Mouse (Mus musculus): ENCODE data around the gene Gm5127. TPM values are rescaled to one million over a fixed set of nuclear protein-coding genes. Genes with fewer than 3 reads are reported as not detected.

The Gm5127 gene
- polyA plus RNA-seq, 1 experiment from 2014 or later: 2.9 TPM

DNA sequence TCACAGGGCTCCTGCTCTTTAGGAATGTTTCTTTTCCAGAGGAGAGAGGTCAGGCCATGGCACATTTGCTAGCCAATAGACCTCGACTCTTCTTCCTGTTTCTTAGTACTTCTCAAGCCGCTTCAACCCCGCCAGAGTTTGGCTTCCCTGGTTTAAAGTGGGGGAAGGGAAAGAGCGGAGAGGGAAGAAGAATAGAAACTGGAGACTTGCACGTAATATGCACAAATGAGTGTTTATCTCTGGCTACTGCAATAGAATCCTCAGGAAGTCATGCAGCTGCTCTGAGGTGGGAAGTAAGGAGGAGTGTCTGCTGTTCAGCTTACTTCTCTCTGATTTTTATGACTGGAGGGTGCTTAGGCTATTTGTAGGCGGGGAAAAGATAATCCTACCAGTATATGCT, 20.4 kb downstream of the Gm5127 start, which contains the start of gene Cysltr1:
Gene Cysltr1 (minus strand): TSS at position 294 of the 400 bp plus-strand sequence.
- no peak within 1 kb of the TSS for H3K9ac ChIP-seq (ENCODE audit: low read length)
- DNase-seq (ENCODE audit: low spot score, missing footprints): no peak
- H3K4me3 ChIP-seq (ENCODE audit: low read depth, low read length): no peak within 1 kb of the TSS
- no peaks in the 10 kb centered on the region for H3K27me3 ChIP-seq (ENCODE audit: control insufficient read depth, insufficient read depth, low read length)
- H3K4me2 ChIP-seq: no peak within 1 kb of the TSS; the same call in 1 of the 2 replicates
- no peaks in the 10 kb centered on the region for H3K4me1 ChIP-seq (ENCODE audit: control insufficient read depth, insufficient read depth, low read length)
- no peak within 1 kb of the TSS for H3K27ac ChIP-seq (ENCODE audit: low read depth, low read length)
- ATAC-seq (ENCODE audit: low FRiP score): no peak
- WGBS: 24% methylated on average over 6 of the region's 6 CpGs
- no peaks in the 10 kb centered on the region for H3K36me3 ChIP-seq (ENCODE audit: control insufficient read depth, insufficient read depth, low read length)
- no peaks in the 10 kb centered on the region for H3K9me3 ChIP-seq (ENCODE audit: control insufficient read depth, low read length)

DNA sequence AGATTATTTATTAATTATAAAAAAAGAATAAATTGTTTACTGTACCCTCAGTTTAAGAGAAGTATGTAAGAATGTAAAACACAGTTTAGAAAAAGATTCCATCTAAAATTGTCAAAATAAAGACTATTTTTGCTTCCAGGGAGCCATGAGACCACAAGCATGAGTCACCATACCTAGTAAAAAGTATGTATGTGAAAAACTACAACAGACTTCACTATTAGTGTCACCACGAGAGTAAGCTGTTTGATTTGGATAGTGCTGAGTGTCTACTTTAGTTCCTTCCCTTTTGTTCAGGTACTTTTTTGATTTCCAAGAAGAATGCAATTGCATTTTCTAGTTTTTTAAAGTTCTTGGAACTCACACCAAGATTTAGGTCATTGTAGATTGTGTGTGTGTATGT, 39.5 kb downstream of the Gm5127 start:
- H3K27ac ChIP-seq (ENCODE audit: low read depth, low read length): no peak overlapping the region
- no peaks in the 10 kb centered on the region for H3K36me3 ChIP-seq (ENCODE audit: control insufficient read depth, insufficient read depth, low read length)
- WGBS: 79% methylated on average over 1 of the region's 1 CpGs
- no peak overlapping the region for H3K4me3 ChIP-seq (ENCODE audit: low read depth, low read length)
- no peak overlapping the region for H3K4me2 ChIP-seq
- ATAC-seq (ENCODE audit: low FRiP score) (no peak), DNase-seq (ENCODE audit: low spot score, missing footprints) (no peak)
- H3K9ac ChIP-seq (ENCODE audit: low read length): no peak overlapping the region
- H3K9me3 ChIP-seq (ENCODE audit: control insufficient read depth, low read length): no peaks in the 10 kb centered on the region
- no peaks in the 10 kb centered on the region for H3K27me3 ChIP-seq (ENCODE audit: control insufficient read depth, insufficient read depth, low read length)
- H3K4me1 ChIP-seq (ENCODE audit: control insufficient read depth, insufficient read depth, low read length): no peaks in the 10 kb centered on the region

DNA sequence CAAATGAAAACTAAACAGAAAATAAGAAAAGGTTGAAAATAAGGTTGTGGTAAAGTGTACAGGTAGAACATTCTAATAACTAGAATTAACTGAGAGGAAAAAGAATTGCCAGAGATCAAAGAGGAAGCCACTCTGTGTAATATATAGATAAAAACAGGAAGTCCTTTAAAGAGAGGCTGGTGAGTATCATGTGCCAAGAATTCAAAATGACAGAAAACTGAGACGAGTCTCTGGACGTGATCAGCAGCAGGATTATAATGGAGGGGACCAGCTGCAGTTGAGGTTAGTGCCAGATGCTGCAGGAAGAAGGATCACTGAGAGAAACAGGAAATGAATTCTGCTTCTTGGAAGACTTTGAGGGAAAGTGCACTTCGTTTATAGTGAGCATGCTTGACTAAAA, 40.7 kb downstream of the Gm5127 start:
- no peak for ATAC-seq (ENCODE audit: low FRiP score)
- Histone ChIP-seq H3K4me3 (ENCODE audit: low read depth, low read length) (no peak overlapping the region), H3K4me2 (no peak overlapping the region), H3K9me3 (ENCODE audit: control insufficient read depth, low read length) (no peaks in the 10 kb centered on the region), H3K4me1 (ENCODE audit: control insufficient read depth, insufficient read depth, low read length) (no peaks in the 10 kb centered on the region), H3K27me3 (ENCODE audit: control insufficient read depth, insufficient read depth, low read length) (no peaks in the 10 kb centered on the region), H3K36me3 (ENCODE audit: control insufficient read depth, insufficient read depth, low read length) (no peaks in the 10 kb centered on the region), H3K9ac (ENCODE audit: low read length) (no peak overlapping the region), H3K27ac (ENCODE audit: low read depth, low read length) (no peak overlapping the region)
- DNase-seq (ENCODE audit: low spot score, missing footprints): no peak
- 68% methylated on average over 3 of the region's 3 CpGs for WGBS

DNA sequence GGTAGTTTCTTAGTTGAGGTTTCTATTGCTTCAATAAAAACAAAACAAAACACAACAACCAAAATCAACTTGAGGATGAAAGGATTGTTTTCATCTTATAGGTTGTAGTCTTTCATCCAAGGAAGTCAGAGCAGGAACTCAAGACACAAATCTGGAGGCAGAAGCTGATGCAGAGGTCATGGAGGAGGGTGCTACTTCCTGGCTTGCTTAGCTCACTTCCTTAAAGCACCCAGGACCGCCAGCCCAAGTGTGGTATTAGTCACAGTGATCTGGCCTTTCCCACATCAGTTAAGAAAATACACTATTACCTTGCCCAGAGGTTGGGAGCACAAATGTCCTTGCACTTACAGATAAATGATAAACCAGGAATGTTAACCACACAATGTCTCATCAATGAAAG, 45.5 kb downstream of the Gm5127 start:
- Histone ChIP-seq H3K27ac (ENCODE audit: low read depth, low read length) (no peak overlapping the region), H3K9me3 (ENCODE audit: control insufficient read depth, low read length) (no peaks in the 10 kb centered on the region), H3K4me1 (ENCODE audit: control insufficient read depth, insufficient read depth, low read length) (no peaks in the 10 kb centered on the region), H3K9ac (ENCODE audit: low read length) (no peak overlapping the region), H3K27me3 (ENCODE audit: control insufficient read depth, insufficient read depth, low read length) (no peaks in the 10 kb centered on the region), H3K4me3 (ENCODE audit: low read depth, low read length) (no peak overlapping the region), H3K4me2 (no peak overlapping the region), H3K36me3 (ENCODE audit: control insufficient read depth, insufficient read depth, low read length) (no peaks in the 10 kb centered on the region)
- ATAC-seq (ENCODE audit: low FRiP score) (no peak), DNase-seq (ENCODE audit: low spot score, missing footprints) (no peak)
- 80% methylated on average over 1 of the region's 1 CpGs for WGBS

DNA sequence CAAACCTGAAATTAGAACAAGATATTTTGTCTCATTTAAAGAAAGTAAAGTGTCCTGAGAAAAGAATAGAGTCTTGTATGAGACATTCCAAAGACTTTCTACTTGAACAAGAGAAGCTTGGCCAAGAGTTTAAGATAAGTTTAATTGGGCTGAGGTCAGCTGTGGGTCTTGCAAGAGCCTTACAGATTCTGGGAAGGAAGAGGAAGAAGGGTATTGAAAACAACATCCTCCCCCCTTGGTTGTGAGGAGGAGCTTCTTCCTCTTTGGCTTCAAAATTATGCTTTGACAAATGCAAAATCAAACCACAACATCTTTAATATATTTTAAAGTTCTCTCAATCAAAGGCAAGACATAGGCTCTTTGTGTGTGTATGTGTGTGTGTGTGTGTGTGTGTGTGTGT, 50.6 kb downstream of the Gm5127 start:
- H3K9ac ChIP-seq (ENCODE audit: low read length): no peak overlapping the region
- no peak for ATAC-seq (ENCODE audit: low FRiP score)
- H3K36me3 ChIP-seq (ENCODE audit: control insufficient read depth, insufficient read depth, low read length): no peaks in the 10 kb centered on the region
- no peak for DNase-seq (ENCODE audit: low spot score, missing footprints)
- H3K9me3 ChIP-seq (ENCODE audit: control insufficient read depth, low read length): no peaks in the 10 kb centered on the region
- H3K27me3 ChIP-seq (ENCODE audit: control insufficient read depth, insufficient read depth, low read length): no peaks in the 10 kb centered on the region
- no peak overlapping the region for H3K27ac ChIP-seq (ENCODE audit: low read depth, low read length)
- no peak overlapping the region for H3K4me2 ChIP-seq
- H3K4me3 ChIP-seq (ENCODE audit: low read depth, low read length): no peak overlapping the region
- no peaks in the 10 kb centered on the region for H3K4me1 ChIP-seq (ENCODE audit: control insufficient read depth, insufficient read depth, low read length)

DNA sequence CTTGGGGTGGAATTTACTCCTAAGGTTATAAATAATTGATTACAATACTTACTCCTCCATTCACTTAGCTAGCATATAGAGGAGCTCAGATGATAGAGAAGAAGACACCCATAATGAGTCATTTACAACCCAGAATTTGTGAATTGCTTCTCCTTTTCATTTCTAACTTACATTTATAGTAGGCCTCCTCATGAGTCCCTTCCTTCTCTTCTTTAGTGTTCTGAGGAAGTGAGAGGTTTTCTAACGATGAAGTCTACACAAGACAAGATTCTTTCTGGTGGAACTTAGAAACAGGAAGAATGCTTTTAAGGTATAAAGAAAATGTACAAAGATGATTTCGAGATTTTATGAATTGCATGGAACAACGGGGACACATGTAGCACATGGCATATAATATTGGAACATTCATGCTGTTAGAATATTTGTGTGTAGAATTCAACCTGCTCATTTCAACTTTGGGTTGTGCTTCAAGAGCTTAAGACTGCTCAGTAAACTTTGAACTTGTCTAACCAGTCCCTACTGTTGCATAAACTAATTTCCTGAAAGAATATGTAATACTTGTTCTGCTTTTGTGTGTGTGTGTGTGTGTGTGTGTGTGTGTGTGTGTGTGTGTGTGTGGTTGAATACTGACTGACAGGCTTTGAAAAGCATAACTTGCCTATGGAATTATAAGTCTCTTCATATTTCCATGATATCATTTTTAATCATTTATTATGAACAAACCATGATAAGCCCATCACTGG, 52.0 kb downstream of the Gm5127 start:
- no peaks in the 10 kb centered on the region for H3K27me3 ChIP-seq (ENCODE audit: control insufficient read depth, insufficient read depth, low read length)
- no peak overlapping the region for H3K4me2 ChIP-seq
- H3K27ac ChIP-seq (ENCODE audit: low read depth, low read length): no peak overlapping the region
- 83% methylated on average over 3 of the region's 3 CpGs for WGBS
- no peak overlapping the region for H3K9ac ChIP-seq (ENCODE audit: low read length)
- H3K9me3 ChIP-seq (ENCODE audit: control insufficient read depth, low read length): no peaks in the 10 kb centered on the region
- no peak for ATAC-seq (ENCODE audit: low FRiP score)
- no peak for DNase-seq (ENCODE audit: low spot score, missing footprints)
- no peaks in the 10 kb centered on the region for H3K36me3 ChIP-seq (ENCODE audit: control insufficient read depth, insufficient read depth, low read length)
- H3K4me1 ChIP-seq (ENCODE audit: control insufficient read depth, insufficient read depth, low read length): no peaks in the 10 kb centered on the region
- no peak overlapping the region for H3K4me3 ChIP-seq (ENCODE audit: low read depth, low read length)

DNA sequence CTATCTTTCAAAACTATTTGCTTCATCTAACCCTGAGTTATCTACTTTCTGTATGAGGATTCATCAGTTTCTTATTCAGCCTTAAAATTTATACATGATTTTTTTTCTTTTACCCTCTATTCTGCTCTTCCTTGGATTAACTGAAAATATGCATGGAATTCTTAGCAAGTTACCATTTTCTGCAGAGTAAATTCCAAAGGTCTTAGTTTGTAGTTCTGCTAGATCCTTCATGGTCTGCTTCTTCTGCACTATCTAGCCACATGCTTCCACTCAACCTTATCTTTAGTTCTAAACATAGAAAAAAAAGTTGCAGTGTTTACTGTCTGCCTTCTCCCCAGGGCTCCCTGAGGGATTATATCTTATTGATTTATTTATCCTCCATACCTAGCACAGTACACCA, 79.1 kb downstream of the Gm5127 start:
- H3K4me3 ChIP-seq (ENCODE audit: low read depth, low read length): no peak overlapping the region
- DNase-seq (ENCODE audit: low spot score, missing footprints) (no peak), ATAC-seq (ENCODE audit: low FRiP score) (no peak)
- H3K4me1 ChIP-seq (ENCODE audit: control insufficient read depth, insufficient read depth, low read length): no peaks in the 10 kb centered on the region
- H3K36me3 ChIP-seq (ENCODE audit: control insufficient read depth, insufficient read depth, low read length): no peaks in the 10 kb centered on the region
- H3K27ac ChIP-seq (ENCODE audit: low read depth, low read length): no peak overlapping the region
- no peak overlapping the region for H3K9ac ChIP-seq (ENCODE audit: low read length)
- H3K9me3 ChIP-seq (ENCODE audit: control insufficient read depth, low read length): no peaks in the 10 kb centered on the region
- H3K27me3 ChIP-seq (ENCODE audit: control insufficient read depth, insufficient read depth, low read length): no peaks in the 10 kb centered on the region
- H3K4me2 ChIP-seq: no peak overlapping the region

DNA sequence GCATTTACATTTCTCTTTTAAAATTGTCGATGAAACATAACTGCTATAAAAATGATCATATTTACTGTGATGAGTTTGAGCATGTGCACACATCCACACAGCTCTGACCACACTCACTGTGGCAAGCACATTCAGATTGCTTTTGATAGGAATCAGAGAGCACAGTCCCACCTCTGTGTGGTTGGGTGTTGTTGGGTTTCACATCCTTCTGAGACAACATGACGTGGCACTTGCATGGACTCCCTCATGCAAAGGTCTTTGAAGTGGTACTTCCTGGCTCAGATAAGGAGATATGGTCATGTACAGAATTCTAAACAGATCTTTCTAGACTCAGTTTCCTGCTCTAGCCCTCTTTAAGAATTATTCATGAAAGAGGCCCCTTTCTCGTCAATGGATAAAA, 121.6 kb downstream of the Gm5127 start:
- DNase-seq (ENCODE audit: low spot score, missing footprints): no peak
- no peak for ATAC-seq (ENCODE audit: low FRiP score)
- H3K4me1 ChIP-seq (ENCODE audit: control insufficient read depth, insufficient read depth, low read length): no peaks in the 10 kb centered on the region

DNA sequence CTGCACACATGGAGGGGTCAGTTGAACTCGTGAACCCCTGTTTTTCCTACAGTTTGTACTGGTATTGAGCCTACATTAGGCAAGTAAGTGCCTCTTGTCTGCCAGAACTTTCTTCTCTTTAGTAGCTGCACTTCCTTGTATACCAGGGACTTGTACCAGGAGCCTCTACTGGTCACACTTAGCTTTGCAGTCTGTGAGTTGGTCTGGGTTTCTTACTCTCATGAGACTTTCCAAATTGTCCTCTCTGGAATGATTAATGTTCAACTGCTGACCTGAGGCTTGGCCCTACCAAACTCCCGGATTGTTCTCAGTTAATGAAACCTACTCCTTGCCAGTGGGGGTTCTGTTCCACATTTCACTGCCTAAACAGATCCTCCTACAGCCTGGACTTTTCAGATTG, 134.2 kb downstream of the Gm5127 start:
- Histone ChIP-seq H3K9me3 (ENCODE audit: control insufficient read depth, low read length) (no peaks in the 10 kb centered on the region), H3K27ac (ENCODE audit: low read depth, low read length) (no peak overlapping the region), H3K4me3 (ENCODE audit: low read depth, low read length) (no peak overlapping the region), H3K27me3 (ENCODE audit: control insufficient read depth, insufficient read depth, low read length) (no peaks in the 10 kb centered on the region), H3K9ac (ENCODE audit: low read length) (no peak overlapping the region), H3K4me2 (no peak overlapping the region), H3K36me3 (ENCODE audit: control insufficient read depth, insufficient read depth, low read length) (no peaks in the 10 kb centered on the region), H3K4me1 (ENCODE audit: control insufficient read depth, insufficient read depth, low read length) (no peaks in the 10 kb centered on the region)
- DNase-seq (ENCODE audit: low spot score, missing footprints) (no peak), ATAC-seq (ENCODE audit: low FRiP score) (no peak)
- 40% methylated on average over 2 of the region's 2 CpGs for WGBS

More for the DNA sequence above, 121.6 kb downstream of the Gm5127 start:
- Histone ChIP-seq H3K27me3 (ENCODE audit: control insufficient read depth, insufficient read depth, low read length) (no peaks in the 10 kb centered on the region), H3K27ac (ENCODE audit: low read depth, low read length) (no peak overlapping the region), H3K36me3 (ENCODE audit: control insufficient read depth, insufficient read depth, low read length) (no peaks in the 10 kb centered on the region), H3K4me2 (no peak overlapping the region), H3K9me3 (ENCODE audit: control insufficient read depth, low read length) (no peaks in the 10 kb centered on the region), H3K9ac (ENCODE audit: low read length) (no peak overlapping the region), H3K4me3 (ENCODE audit: low read depth, low read length) (no peak overlapping the region)
- 88% methylated on average over 3 of the region's 3 CpGs for WGBS

Measured in midbrain, embryonic 11.5 days (tissue).